Mouse (Mus musculus) hindbrain, embryonic 16.5 days (tissue): ENCODE measurements around the gene Celf3. TPM values are rescaled to one million over a fixed set of nuclear protein-coding genes. Genes with fewer than 3 reads are reported as not detected.
A peak's percentile ranks its signal among the peaks of the same experiment; 100 is the strongest.

Source experiments
- ATAC-seq: fragments of 200-750 bp; cut with Nextera tagmentation; 2 replicates; pipeline ENCODE4 v1.8.0; 2017; ENCODE audit warnings: moderate TSS enrichment, moderate library complexity
- H3K27ac ChIP-seq: fragments of 300-500 bp; sonication (generic); 2 replicates; pipeline ENCODE4 v1.5.1; 2014; ENCODE audit warnings: low read depth, mild to moderate bottlenecking, control low read depth, low read length, moderate library complexity
- H3K27me3 ChIP-seq: fragments of 300-500 bp; sonication (generic); replicated peaks from 2 replicates; pipeline ENCODE4 v1.6.1; 2014; ENCODE audit warnings: low read length; ENCODE audit not compliant: control insufficient read depth, insufficient read depth
- H3K36me3 ChIP-seq: fragments of 300-500 bp; sonication (generic); 2 replicates; pipeline ENCODE4 v1.6.1; 2014; ENCODE audit warnings: mild to moderate bottlenecking, low read length, moderate library complexity, mixed read lengths; ENCODE audit not compliant: control insufficient read depth, insufficient read depth
- H3K4me1 ChIP-seq: fragments of 300-500 bp; sonication (generic); 2 replicates; pipeline ENCODE4 v1.6.1; 2014; ENCODE audit warnings: low read depth, low read length; ENCODE audit not compliant: control insufficient read depth, insufficient read depth
- H3K4me2 ChIP-seq: fragments of 300-500 bp; sonication (generic); 2 replicates; pipeline ENCODE4 v1.6.1; 2014; ENCODE audit warnings: mild to moderate bottlenecking, low read length, control low read depth, moderate library complexity
- H3K4me3 ChIP-seq: fragments of 300-500 bp; sonication (generic); 2 replicates; pipeline ENCODE4 v1.5.1; 2014; ENCODE audit warnings: mild to moderate bottlenecking, low read length, control low read depth, moderate library complexity
- H3K9ac ChIP-seq: fragments of 300-500 bp; sonication (generic); 2 replicates; pipeline ENCODE4 v1.6.1; 2014; ENCODE audit warnings: low read depth, mild to moderate bottlenecking, control low read depth, low read length, moderate library complexity
- H3K9me3 ChIP-seq: fragments of 300-500 bp; sonication (generic); 2 replicates; pipeline ENCODE4 v1.6.1; 2014; ENCODE audit warnings: mild to moderate bottlenecking, low read length, moderate library complexity; ENCODE audit not compliant: control insufficient read depth
- WGBS: fragments of 180-500 bp; shearing (Covaris S2); extraction: QIAGEN DNeasy Blood & Tissue Kit; methylation state at CpG from one replicate; pipeline ENCODE4 v1.1.7; 2014; 5-methylcytosine and 5-hydroxymethylcytosine counted together
- polyA plus RNA-seq: library from polyadenylated mRNA; unstranded; fragments of >200 nt; fragmentation: Nextera tagmentation; extraction: Ambion mirVana; gene quantifications from 2 replicates; pipeline ENCODE4 v1.2.1, GENCODE M21; 2015

The Celf3 gene
- polyA plus RNA-seq, 1 experiment from 2014 or later, result 184 TPM

- Histone ChIP-seq H3K9me3 (no peaks in the 10 kb centered on the region), H3K4me2 (no peak overlapping the region; the same call in 1 of the 2 replicates), H3K4me3 (no peak overlapping the region)
Observed at GRCm38 (mm10) chr3:94476301-94477035, 1.6 kb upstream of the Celf3 start.

GRCm38 (mm10) chr3:94477444-94477843 is 651 bp upstream of the Celf3 start:
- Histone ChIP-seq H3K4me3 (peak overlapping the region; percentile 67), H3K27me3 (no peaks in the 10 kb centered on the region), H3K4me2 (peak overlapping the region; percentile 87), H3K4me1 (peaks cover 45% of the 10 kb centered on the region), H3K9me3 (no peaks in the 10 kb centered on the region), H3K36me3 (no peaks in the 10 kb centered on the region; the same call in 1 of the 2 replicates), H3K27ac (peak overlapping the region; percentile 90), H3K9ac (peak overlapping the region; percentile 90)
- peak; percentile 13 for ATAC-seq
- WGBS, result 23% methylated on average over 4 of the region's 4 CpGs

More at GRCm38 (mm10) chr3:94476301-94477035, 1.6 kb upstream of the Celf3 start:
- no peak for ATAC-seq
- Histone ChIP-seq H3K27me3 (no peaks in the 10 kb centered on the region), H3K9ac (peak overlapping the region; percentile 90; the same call in 1 of the 2 replicates), H3K4me1 (peaks cover 38% of the 10 kb centered on the region), H3K36me3 (no peaks in the 10 kb centered on the region; the same call in 1 of the 2 replicates), H3K27ac (peak overlapping the region; percentile 70)
- 56% methylated on average over 8 of the region's 8 CpGs for WGBS

- Histone ChIP-seq H3K27ac (peak overlapping the region; percentile 90), H3K4me2 (peak overlapping the region; percentile 87), H3K9ac (peak overlapping the region; percentile 90), H3K4me3 (peak overlapping the region; percentile 67), H3K4me1 (peaks cover 50% of the 10 kb centered on the region), H3K9me3 (no peaks in the 10 kb centered on the region), H3K36me3 (no peaks in the 10 kb centered on the region; the same call in 1 of the 2 replicates), H3K27me3 (no peaks in the 10 kb centered on the region)
- WGBS, result 6% methylated on average over 9 of the region's 9 CpGs
- ATAC-seq, result peak; percentile 58
Observed at GRCm38 (mm10) chr3:94478591-94479169, 585 bp downstream of the Celf3 start.

GRCm38 (mm10) chr3:94479564-94479963 is 1.5 kb downstream of the Celf3 start:
- WGBS, result 8% methylated on average over 11 of the region's 11 CpGs

GRCm38 (mm10) chr3:94480291-94480884 is 2.3 kb downstream of the Celf3 start, which contains the start of gene Riiad1:
Gene Riiad1 (minus strand): TSS chr3:94480341.
- no peak for ATAC-seq
- peak within 1 kb of the TSS; percentile 67 for H3K4me3 ChIP-seq
- H3K27ac ChIP-seq, result no peak within 1 kb of the TSS; the same call in 1 of the 2 replicates
- peaks cover 65% of the 10 kb centered on the region for H3K4me1 ChIP-seq
- peak within 1 kb of the TSS; percentile 90 for H3K9ac ChIP-seq
- no peaks in the 10 kb centered on the region for H3K27me3 ChIP-seq
- no peaks in the 10 kb centered on the region for H3K9me3 ChIP-seq
- no peaks in the 10 kb centered on the region; the same call in 1 of the 2 replicates for H3K36me3 ChIP-seq
- 9% methylated on average over 16 of the region's 16 CpGs for WGBS
- H3K4me2 ChIP-seq, result peak within 1 kb of the TSS; percentile 87

More at GRCm38 (mm10) chr3:94479564-94479963, 1.5 kb downstream of the Celf3 start:
- ATAC-seq, result no peak
- peak overlapping the region; percentile 90 for H3K9ac ChIP-seq
- no peaks in the 10 kb centered on the region; the same call in 1 of the 2 replicates for H3K36me3 ChIP-seq
- H3K9me3 ChIP-seq, result no peaks in the 10 kb centered on the region
- no peak overlapping the region for H3K27ac ChIP-seq
- peaks cover 57% of the 10 kb centered on the region for H3K4me1 ChIP-seq
- peak overlapping the region; percentile 67 for H3K4me3 ChIP-seq
- H3K27me3 ChIP-seq, result no peaks in the 10 kb centered on the region
- H3K4me2 ChIP-seq, result peak overlapping the region; percentile 87

GRCm38 (mm10) chr3:94481429-94481828 is 3.3 kb downstream of the Celf3 start:
- Histone ChIP-seq H3K27me3 (no peaks in the 10 kb centered on the region), H3K27ac (no peak overlapping the region), H3K4me2 (no peak overlapping the region; the same call in 1 of the 2 replicates), H3K9me3 (no peaks in the 10 kb centered on the region), H3K4me3 (no peak overlapping the region), H3K36me3 (no peaks in the 10 kb centered on the region; the same call in 1 of the 2 replicates), H3K4me1 (peaks cover 69% of the 10 kb centered on the region), H3K9ac (peak overlapping the region; percentile 20; the same call in 1 of the 2 replicates)
- no peak for ATAC-seq
- WGBS, result 67% methylated on average over 4 of the region's 4 CpGs

- Histone ChIP-seq H3K4me2 (no peak overlapping the region; the same call in 1 of the 2 replicates), H3K36me3 (peaks cover 7% of the 10 kb centered on the region)
- ATAC-seq, result no peak
Observed at GRCm38 (mm10) chr3:94482764-94483385, 4.8 kb downstream of the Celf3 start.

GRCm38 (mm10) chr3:94483790-94484439 is 5.8 kb downstream of the Celf3 start:
- H3K27me3 ChIP-seq, result no peaks in the 10 kb centered on the region
- H3K4me1 ChIP-seq, result peaks cover 68% of the 10 kb centered on the region
- no peak overlapping the region for H3K9ac ChIP-seq
- H3K27ac ChIP-seq, result peak overlapping the region; percentile 72
- H3K4me3 ChIP-seq, result peak overlapping the region; percentile 11; the same call in 1 of the 2 replicates
- peak overlapping the region; percentile 51 for H3K4me2 ChIP-seq
- WGBS, result 8% methylated on average over 20 of the region's 20 CpGs
- ATAC-seq, result peak; percentile 86
- H3K9me3 ChIP-seq, result no peaks in the 10 kb centered on the region
- peaks cover 11% of the 10 kb centered on the region for H3K36me3 ChIP-seq

More at GRCm38 (mm10) chr3:94482764-94483385, 4.8 kb downstream of the Celf3 start:
- Histone ChIP-seq H3K27me3 (no peaks in the 10 kb centered on the region), H3K9ac (no peak overlapping the region), H3K27ac (no peak overlapping the region), H3K4me3 (no peak overlapping the region), H3K4me1 (peaks cover 68% of the 10 kb centered on the region), H3K9me3 (no peaks in the 10 kb centered on the region)
- WGBS, result 83% methylated on average over 17 of the region's 17 CpGs
